Mouse (Mus musculus) leukemia stem cell, adult 10-12 weeks (primary cell): ENCODE measurements around the gene Cntn1. TPM values are rescaled to one million over a fixed set of nuclear protein-coding genes. Genes with fewer than 3 reads are reported as not detected.

Experiments used
- polyA plus RNA-seq: library from polyadenylated mRNA; stranded (reverse); fragments of >175 nt; gene quantifications from 2 replicates; pipeline ENCODE4 v1.2.3, GENCODE M21; 2012; ENCODE audit warnings: low replicate concordance

The Cntn1 gene
- 0.03 TPM in 1 of 2 replicates, not detected in the other for polyA plus RNA-seq

DNA sequence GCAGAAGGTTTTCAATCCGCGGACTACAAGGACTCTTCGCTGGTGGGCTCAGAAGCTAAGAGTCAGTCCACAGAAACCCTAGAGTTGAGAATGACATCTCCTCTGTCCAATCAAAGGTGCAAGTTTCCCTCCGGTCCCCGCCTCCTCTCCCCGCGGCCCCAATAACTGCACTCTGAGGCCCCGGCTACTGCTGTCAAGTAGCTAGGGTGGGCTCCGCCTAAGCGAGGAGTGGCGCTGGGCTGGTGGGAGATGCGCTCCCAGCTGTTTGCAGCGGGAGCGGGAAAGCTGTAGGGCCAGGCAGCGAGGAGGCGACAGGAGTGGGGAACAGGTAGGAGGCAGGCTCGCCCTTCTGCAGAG is at the start of gene Cntn1:
Gene Cntn1, plus strand, starts transcription at position 170 of the 357 bp plus-strand sequence.

Other genes with a start within 250 kb of the Cntn1 start
- not detected in 2 replicates for gene Smgc, start 212.9 kb upstream of the Cntn1 start, polyA plus RNA-seq